Mouse (Mus musculus): ENCODE results near the gene Dph1. TPM values are rescaled to one million over a fixed set of nuclear protein-coding genes. Genes with fewer than 3 reads are reported as not detected.

The Dph1 gene
- polyA plus RNA-seq, 1 experiment from 2014 or later: 26.3 TPM

DNA sequence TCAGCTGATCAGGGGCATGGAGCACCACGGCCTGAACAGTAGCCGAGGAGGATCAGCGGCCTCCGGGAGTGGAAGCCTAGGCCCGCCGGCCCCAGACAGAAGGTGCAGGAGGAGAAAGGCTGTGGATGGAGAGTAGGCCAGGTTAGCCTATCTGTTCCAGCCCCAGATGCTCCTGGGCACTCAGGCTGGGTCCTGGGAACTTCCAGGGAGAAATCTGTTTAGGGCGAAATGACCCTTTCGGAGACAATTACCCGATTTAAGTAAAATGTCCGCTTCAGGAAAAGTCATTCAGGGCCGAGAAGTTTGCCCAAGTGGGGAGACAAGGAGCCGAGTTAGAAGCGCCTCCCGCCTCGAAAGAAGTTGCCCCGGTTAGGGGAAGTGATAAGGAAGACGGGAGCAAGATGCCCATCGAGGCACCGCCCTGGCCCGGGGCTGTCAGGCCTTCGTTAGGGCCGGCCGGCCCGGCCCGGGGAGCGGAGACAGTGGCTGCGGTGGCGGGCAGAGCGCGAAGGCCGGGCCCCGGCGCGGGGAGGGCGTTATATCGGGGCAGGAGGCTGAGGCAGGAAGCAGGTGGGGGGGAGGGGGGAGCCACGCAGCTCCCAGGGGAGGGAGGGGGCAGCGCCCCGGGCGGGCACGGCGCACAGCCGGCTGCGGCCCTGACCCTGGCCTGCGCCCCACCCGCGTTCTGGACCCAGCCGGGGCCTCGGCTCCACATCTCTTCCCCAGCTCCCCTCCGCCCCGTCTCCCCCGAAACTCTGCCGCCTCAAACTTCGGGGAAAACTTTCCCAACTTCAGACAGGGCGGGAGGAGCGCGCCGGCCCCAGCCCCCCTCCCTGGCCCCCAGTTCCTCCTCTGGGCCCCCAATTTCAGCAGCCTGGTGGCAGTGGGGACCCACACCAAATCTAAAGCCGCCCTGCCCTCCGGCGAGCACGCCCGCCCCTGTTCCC, 23.1 kb downstream of the Dph1 start:
- H3K27me3 ChIP-seq (ENCODE audit: insufficient read depth, low read length): peaks cover 7% of the 10 kb centered on the region; the same call in 1 of the 2 replicates
- H3K4me1 ChIP-seq (replicated peaks; ENCODE audit: insufficient read depth, low read length): peaks cover 38% of the 10 kb centered on the region
- no peak for TF ChIP-seq CTCF (IDR thresholded peaks at IDR 0.05; ENCODE audit: low read depth)
- H3K9me3 ChIP-seq (replicated peaks; ENCODE audit: low read length): no peaks in the 10 kb centered on the region
- WGBS: 4% methylated on average over 58 of the region's 63 CpGs
- peaks cover 17% of the 10 kb centered on the region; the same call in 1 of the 2 replicates for H3K36me3 ChIP-seq (ENCODE audit: insufficient read depth, low read length)
- peak overlapping the region; percentile 89 for H3K27ac ChIP-seq
- peak overlapping the region; percentile 80 for H3K4me2 ChIP-seq (ENCODE audit: low read length)
- H3K9ac ChIP-seq (ENCODE audit: low read depth, low read length): peak overlapping the region; percentile 70
- ATAC-seq (replicated peaks; ENCODE audit: low FRiP score, low read depth) (no peak), DNase-seq (ENCODE audit: low spot score) (no peak)
- peak overlapping the region; percentile 63 for H3K4me3 ChIP-seq (replicated peaks; ENCODE audit: low read depth, low read length)

DNA sequence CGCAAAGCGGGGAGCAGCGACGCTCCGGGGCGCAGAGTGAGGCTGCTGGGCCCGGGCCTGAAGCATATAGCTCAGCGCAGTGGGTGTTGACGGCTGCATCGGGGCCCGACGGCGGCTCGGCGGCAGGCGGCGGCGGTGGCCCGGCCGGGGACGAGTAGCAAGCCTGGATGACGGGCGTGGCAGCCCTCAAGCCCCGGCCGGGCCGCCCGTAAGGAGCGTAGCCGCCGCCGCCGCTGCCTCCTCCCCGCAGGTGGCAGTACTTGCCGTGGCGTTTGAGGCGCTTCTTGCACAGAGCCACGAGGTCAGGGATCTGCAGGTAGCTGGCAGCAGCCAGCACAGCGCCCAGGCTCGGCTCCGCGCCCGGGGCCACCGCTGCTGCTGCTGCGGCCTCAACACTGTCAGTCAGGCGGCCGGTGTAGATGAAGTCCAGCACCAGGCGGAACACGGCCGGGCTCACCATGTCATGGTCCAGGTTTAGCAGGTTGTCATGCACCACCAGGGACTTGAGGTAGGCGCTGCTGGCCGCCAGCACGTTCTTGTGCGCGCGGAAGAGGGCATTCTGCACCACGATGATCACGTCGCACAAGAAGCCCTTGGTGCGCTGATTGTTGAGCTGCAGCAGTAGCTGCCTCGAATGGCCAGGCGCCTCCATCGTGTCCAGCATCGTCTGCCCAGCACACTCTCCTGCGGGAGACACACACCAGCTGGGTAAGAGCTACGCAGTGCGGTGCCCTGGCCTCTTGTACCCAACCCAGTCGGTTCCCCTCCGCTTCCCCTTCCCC, 24.0 kb downstream of the Dph1 start:
- no peak for ATAC-seq (replicated peaks; ENCODE audit: low FRiP score, low read depth)
- TF ChIP-seq CTCF (IDR thresholded peaks at IDR 0.05; ENCODE audit: low read depth): peak; percentile 20; the same call in 1 of the 2 replicates
- Histone ChIP-seq H3K4me3 (replicated peaks; ENCODE audit: low read depth, low read length) (peak overlapping the region; percentile 63), H3K4me1 (replicated peaks; ENCODE audit: insufficient read depth, low read length) (peaks cover 32% of the 10 kb centered on the region), H3K27ac (peak overlapping the region; percentile 89), H3K9me3 (replicated peaks; ENCODE audit: low read length) (no peaks in the 10 kb centered on the region), H3K4me2 (ENCODE audit: low read length) (peak overlapping the region; percentile 80), H3K27me3 (ENCODE audit: insufficient read depth, low read length) (peaks cover 7% of the 10 kb centered on the region; the same call in 1 of the 2 replicates), H3K36me3 (ENCODE audit: insufficient read depth, low read length) (peaks cover 23% of the 10 kb centered on the region; the same call in 1 of the 2 replicates), H3K9ac (ENCODE audit: low read depth, low read length) (peak overlapping the region; percentile 70)
- WGBS: 5% methylated on average over 68 of the region's 68 CpGs
- DNase-seq (ENCODE audit: low spot score): no peak

DNA sequence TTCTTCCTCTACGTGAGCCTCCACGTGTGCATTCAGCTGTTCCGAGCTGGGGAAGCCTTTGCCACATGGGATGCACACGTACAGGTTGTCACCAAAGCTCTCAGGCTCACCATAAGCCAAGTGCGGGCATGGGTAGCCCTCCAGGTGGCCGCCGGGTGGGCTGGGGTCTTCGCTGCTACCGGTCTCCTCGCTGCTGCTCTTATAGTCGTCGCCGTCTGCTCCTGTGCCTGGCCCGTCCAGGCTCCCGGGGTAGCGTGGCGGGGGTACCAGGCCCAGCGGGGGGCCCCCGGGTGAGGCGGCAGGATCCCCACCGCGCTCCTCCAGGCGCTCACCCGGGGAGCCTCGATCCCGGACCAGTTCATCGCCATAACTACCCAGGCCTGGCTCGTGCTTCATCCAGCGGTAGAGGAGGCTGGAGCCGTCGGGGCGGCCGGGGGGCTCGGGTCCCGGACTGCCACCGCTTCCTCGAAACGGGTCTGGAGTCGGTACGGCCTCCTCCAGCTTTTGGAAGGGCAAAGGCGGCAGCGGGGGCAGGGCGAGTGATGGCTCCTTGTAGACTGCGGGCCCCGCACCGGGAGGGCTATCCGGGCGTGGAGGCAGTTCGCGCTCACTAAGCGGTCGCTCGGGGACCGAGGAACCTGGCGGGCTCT, 24.7 kb downstream of the Dph1 start:
- H3K27me3 ChIP-seq (ENCODE audit: insufficient read depth, low read length): peaks cover 7% of the 10 kb centered on the region; the same call in 1 of the 2 replicates
- no peak for ATAC-seq (replicated peaks; ENCODE audit: low FRiP score, low read depth)
- no peaks in the 10 kb centered on the region for H3K9me3 ChIP-seq (replicated peaks; ENCODE audit: low read length)
- no peak for TF ChIP-seq CTCF (IDR thresholded peaks at IDR 0.05; ENCODE audit: low read depth)
- peaks cover 31% of the 10 kb centered on the region for H3K4me1 ChIP-seq (replicated peaks; ENCODE audit: insufficient read depth, low read length)
- H3K36me3 ChIP-seq (ENCODE audit: insufficient read depth, low read length): peaks cover 23% of the 10 kb centered on the region; the same call in 1 of the 2 replicates
- WGBS: 12% methylated on average over 55 of the region's 55 CpGs
- peak overlapping the region; percentile 63 for H3K4me3 ChIP-seq (replicated peaks; ENCODE audit: low read depth, low read length)
- peak overlapping the region; percentile 80 for H3K4me2 ChIP-seq (ENCODE audit: low read length)
- peak overlapping the region; percentile 70 for H3K9ac ChIP-seq (ENCODE audit: low read depth, low read length)
- H3K27ac ChIP-seq: peak overlapping the region; percentile 89; the same call in 1 of the 2 replicates
- no peak for DNase-seq (ENCODE audit: low spot score)

DNA sequence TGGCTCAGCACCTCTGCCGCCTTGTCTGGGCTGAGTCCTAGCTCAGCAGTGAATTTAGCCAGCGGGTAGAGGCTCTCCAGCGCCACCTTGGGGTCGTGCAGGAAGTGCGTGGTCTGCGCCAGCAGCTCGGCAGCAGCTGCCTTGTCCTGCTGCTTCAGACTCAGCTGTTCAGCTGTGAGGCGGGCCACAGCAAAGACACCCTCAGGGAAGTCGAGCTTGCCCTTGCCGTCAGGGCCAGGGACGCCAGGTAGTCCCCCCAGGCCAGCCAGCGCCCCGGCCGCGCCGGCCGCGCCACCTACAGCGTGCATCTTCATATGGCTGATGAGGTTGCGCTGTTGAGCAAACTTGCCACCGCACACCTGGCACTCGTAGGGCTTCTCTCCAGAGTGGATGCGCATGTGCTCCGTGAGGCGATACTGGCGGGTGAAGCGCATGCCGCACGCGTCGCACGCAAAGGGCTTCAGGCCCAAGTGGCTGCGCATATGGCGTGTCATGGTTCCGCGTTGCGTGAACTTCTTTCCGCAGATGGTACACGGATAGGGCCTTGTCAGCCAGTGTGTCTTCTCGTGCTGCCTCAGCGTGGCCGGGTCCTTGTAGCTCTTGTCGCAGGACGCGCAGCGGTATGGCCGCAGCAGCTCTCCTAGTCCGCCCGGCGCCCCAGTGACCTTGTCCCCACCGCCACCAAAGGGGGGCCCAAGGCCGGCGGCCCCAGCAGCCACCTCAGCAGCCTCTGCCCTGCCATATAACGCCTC, 25.4 kb downstream of the Dph1 start:
- DNase-seq (ENCODE audit: low spot score) (no peak), ATAC-seq (replicated peaks; ENCODE audit: low FRiP score, low read depth) (peak; percentile 9; the same call in 1 of the 2 replicates)
- Histone ChIP-seq H3K4me3 (replicated peaks; ENCODE audit: low read depth, low read length) (peak overlapping the region; percentile 63), H3K4me2 (ENCODE audit: low read length) (peak overlapping the region; percentile 80), H3K4me1 (replicated peaks; ENCODE audit: insufficient read depth, low read length) (peaks cover 31% of the 10 kb centered on the region), H3K27me3 (ENCODE audit: insufficient read depth, low read length) (0 out of 2 replicates have a peak, but pooled peaks cover 7% of the 10 kb centered on the region), H3K27ac (peak overlapping the region; percentile 89; the same call in 1 of the 2 replicates), H3K9ac (ENCODE audit: low read depth, low read length) (peak overlapping the region; percentile 70), H3K36me3 (ENCODE audit: insufficient read depth, low read length) (peaks cover 25% of the 10 kb centered on the region; the same call in 1 of the 2 replicates), H3K9me3 (replicated peaks; ENCODE audit: low read length) (no peaks in the 10 kb centered on the region)
- WGBS: 13% methylated on average over 54 of the region's 54 CpGs
- peak; percentile 81 for TF ChIP-seq CTCF (IDR thresholded peaks at IDR 0.05; ENCODE audit: low read depth)

DNA sequence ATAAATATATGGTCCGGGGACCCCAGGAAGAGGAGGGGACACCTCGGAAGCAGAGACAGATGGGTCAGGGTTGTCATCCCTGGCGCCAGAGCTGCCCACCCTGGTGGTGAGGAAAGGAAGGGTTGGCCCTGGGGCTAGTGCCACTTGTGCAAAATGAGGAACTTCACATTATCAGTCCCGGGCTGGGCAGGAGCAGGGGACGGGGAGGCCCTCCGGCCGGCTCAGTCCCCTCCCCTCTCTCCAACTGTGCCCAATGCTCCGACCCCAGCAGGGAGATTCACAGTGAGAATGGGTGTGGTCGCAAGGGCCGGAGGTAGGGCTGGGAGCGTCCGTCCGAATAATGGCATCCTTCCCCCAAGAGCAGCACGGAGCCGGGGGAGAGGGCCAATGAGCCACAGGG, 26.3 kb downstream of the Dph1 start:
- peak; percentile 10; the same call in 1 of the 2 replicates for TF ChIP-seq CTCF (IDR thresholded peaks at IDR 0.05; ENCODE audit: low read depth)
- WGBS: 19% methylated on average over 14 of the region's 15 CpGs
- H3K9ac ChIP-seq (ENCODE audit: low read depth, low read length): peak overlapping the region; percentile 70
- peak overlapping the region; percentile 63 for H3K4me3 ChIP-seq (replicated peaks; ENCODE audit: low read depth, low read length)
- 0 out of 2 replicates have a peak, but pooled peaks cover 6% of the 10 kb centered on the region for H3K27me3 ChIP-seq (ENCODE audit: insufficient read depth, low read length)
- DNase-seq (ENCODE audit: low spot score) (no peak), ATAC-seq (replicated peaks; ENCODE audit: low FRiP score, low read depth) (no peak)
- peaks cover 25% of the 10 kb centered on the region; the same call in 1 of the 2 replicates for H3K36me3 ChIP-seq (ENCODE audit: insufficient read depth, low read length)
- peak overlapping the region; percentile 80 for H3K4me2 ChIP-seq (ENCODE audit: low read length)
- 0 out of 2 replicates have a peak overlapping the region, but pooled peaks have one; percentile 89 for H3K27ac ChIP-seq
- no peaks in the 10 kb centered on the region for H3K9me3 ChIP-seq (replicated peaks; ENCODE audit: low read length)
- peaks cover 31% of the 10 kb centered on the region for H3K4me1 ChIP-seq (replicated peaks; ENCODE audit: insufficient read depth, low read length)

Measured in kidney, postnatal 0 days (tissue).